Mouse (Mus musculus): Measurements from ENCODE around the gene Usp10.

- TF ChIP-seq CTCF (IDR thresholded peaks at IDR 0.05; ENCODE audit: low read depth, low read length) = no peak
- TF ChIP-seq POLR2A (IDR thresholded peaks at IDR 0.05; ENCODE audit: extremely low read depth, insufficient read depth, low read length) = no peak
Measured at GRCm38 (mm10) chr8:120004705-120005381, 94.7 kb downstream of the Usp10 start.
